Mouse (Mus musculus) cerebellum, adult 8-10 months (tissue): ENCODE measurements around the gene Gm42517.

Experiments
- DNase-seq: peaks from one replicate; pipeline ENCODE4 v3.0.0; 2022

The Gm42517 gene

DNA sequence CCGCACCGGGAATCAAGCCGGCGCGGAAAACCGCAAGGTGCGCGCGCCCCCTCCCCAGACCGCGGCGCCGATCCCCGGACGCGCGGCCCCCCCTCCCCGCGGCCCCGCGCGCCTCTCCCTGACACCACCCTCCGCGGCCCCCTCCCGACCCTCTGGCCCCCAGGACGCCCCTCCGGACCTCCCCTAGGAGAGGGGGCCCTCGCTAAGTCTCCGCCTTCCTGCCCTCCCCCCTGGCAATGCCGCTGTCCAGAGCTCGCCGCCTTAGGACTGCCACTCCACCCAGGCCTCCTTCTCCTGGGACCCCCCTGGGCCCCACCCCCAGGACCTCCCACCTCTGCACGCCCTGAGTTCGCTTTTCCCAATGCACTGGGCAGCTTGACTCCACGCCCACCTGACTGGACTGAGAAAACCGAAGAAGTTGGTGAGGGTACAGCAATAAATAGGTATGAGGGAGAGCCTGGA is at the start of gene Gm42517:
Gene Gm42517, minus strand, starts transcription at position 52 of the 462 bp plus-strand sequence.
- peak; percentile 28 for DNase-seq

GRCm38 (mm10) chr5:108414711-108415110 is 47.0 kb upstream of the Gm42517 start:
- DNase-seq, result no peak

DNA sequence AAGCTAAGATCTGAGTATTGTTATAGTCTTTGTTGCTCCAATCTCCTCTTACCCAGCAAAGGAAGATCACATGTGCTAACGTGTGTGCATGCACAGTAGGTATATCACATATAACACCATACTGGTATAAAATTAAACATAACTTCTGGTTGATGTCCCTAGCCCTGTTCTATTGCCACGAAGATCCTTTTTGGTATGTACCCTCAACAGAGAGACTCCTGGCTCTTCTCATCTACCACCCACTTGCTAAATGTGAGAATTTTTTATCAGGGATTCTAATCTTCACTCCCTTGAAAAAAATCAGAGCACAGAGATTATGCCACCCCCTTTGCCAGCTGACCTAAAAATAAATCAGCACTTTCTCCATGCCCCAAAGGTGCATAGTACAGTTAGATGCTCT is 39.3 kb upstream of the Gm42517 start:
- no peak for DNase-seq

- DNase-seq, result no peak
Observed at GRCm38 (mm10) chr5:108405460-108405859, 37.7 kb upstream of the Gm42517 start.

DNA sequence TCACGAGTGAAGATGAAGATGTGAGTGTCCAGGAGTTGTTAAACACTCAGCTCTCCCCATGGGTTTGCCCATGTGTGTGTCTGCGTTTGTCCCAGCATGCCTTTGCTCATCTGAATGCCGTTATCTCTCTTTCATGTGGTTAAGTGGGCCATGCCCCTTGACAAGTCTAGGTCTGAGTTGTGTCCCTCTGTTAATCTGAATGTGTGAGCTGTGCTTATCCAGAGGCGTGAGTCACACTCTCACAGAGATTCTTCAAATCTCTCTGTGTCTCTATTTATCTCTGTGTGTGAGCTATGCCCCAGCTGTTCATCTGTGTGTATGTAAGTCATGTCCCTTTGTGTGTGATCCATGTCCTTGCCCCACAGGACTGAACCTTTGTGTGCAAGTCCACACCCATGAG is 35.7 kb upstream of the Gm42517 start:
- no peak for DNase-seq

GRCm38 (mm10) chr5:108389744-108390143 is 22.0 kb upstream of the Gm42517 start:
- no peak for DNase-seq

GRCm38 (mm10) chr5:108388201-108388600 is 20.5 kb upstream of the Gm42517 start, which contains the start of gene Pde6b:
Gene Pde6b (plus strand): TSS chr5:108388391.
- DNase-seq, result no peak

- no peak for DNase-seq
Observed at GRCm38 (mm10) chr5:108386449-108386848, 18.7 kb upstream of the Gm42517 start.

DNA sequence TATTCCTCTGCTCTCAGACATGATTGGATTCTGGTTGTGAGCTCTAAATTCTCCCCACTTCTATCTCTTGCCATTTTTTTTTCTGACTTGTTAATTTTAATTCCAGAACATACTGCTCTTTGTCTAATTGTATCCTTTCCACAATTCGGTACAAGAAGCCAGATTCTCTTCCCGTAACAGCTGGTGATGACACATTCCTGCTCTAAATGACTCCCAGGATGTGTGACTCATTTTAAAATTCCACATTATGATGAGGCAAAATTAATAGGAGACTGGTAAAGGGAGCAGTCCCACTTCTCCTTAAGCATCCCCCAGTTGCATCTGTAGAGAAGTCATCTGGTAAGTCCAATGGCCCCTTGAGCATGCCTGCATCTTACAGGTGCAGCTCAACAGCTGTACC is 17.9 kb upstream of the Gm42517 start:
- DNase-seq, result no peak

DNA sequence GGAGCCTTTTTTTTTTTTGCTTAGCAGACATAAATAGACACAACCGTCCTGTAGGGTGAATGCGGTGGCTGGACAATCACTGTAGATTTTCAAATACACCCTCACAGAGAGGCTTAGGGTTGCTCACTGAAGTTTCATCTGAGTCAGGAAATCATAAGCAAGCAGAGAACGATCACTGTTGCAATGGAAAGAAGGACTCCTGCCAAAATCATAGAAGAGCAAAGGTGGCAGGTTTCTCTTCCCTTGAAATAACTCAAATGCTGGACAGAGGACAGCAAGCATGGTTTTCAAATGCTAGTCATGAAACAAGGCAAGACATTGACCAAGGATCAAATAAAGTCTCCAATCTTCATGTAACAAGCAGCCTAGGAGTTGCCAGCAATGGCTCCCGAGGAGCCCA is 10.6 kb upstream of the Gm42517 start:
- no peak for DNase-seq

- DNase-seq, result no peak
Observed at GRCm38 (mm10) chr5:108376059-108376458, 8.3 kb upstream of the Gm42517 start.

DNA sequence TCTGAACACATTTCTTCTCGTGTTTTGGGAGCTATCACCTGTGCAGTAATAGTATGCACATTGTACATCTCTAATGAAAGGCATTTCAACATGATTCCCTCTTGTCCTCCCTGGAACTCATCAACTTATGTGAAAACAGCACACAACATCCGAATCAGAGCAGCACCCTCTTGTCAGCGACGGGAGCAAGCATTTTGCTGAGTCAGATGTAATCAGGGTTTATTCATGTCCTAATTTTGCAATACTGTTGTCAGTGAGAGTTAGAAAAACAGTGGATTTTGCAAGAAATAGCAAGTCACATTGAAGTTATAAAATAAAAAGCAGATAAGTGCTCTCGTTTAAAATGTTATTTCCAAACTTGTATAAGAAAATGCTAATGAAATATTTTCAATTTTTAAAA is 6.4 kb upstream of the Gm42517 start:
- DNase-seq, result no peak

DNA sequence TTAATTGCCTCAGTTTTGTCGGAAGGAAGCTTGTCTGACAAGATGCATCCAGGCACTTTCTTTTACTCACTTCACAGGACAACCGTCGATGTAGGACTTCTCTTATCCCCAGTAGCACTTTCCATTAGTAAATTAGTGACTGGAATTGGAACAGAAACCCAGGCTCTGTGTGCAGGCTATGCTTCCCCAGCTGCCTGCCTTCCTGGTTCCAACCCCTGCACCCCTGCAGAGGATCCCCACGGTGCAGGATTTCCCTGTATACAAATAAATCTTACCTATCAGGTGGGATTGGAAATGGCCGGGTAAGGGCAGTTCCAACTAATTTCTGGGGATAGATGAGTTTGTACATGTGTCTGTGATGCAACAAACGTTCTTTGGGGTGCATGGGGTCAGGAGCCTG is 2.2 kb upstream of the Gm42517 start:
- no peak for DNase-seq

DNA sequence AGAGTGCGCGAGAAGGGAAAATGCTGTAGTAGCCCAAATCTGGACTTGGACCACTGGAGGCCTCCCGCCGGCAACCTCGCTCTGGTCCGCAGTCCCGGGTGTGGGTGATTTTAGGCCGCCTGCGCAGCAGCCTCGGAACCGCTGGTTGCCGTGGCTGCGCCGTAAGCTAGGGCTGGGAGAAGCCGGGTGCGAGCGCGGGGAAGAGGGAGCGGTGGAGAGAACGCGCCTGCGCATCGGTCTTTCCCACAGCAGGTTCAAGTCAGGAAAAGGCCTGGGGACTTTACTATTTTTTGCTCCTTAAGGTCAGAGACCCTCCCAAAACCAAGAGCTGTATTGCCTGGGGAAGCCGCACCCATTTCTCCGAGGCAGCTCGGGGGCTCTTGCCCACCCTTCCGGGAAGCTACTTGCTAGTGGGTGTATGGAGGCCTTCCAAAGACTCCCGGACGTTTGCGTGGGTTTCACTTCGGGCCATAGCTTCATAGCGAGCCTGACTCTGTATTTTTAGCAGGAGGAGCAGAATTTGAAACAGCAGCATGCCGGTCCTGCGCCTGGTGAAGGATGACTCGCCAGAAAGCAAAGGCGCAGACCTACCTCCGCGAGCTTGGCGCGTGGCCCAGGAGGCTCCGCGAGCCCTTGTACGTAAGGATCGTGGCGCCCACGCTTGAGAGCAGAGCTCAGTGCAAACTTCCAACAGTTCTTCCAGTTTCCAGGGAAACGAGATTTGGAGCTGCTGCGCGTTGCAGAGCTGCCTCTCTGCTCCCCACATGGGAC is 1.3 kb upstream of the Gm42517 start:
- peak; percentile 66 for DNase-seq

- no peak for DNase-seq
Observed at GRCm38 (mm10) chr5:108368446-108368845, 724 bp upstream of the Gm42517 start.

DNA sequence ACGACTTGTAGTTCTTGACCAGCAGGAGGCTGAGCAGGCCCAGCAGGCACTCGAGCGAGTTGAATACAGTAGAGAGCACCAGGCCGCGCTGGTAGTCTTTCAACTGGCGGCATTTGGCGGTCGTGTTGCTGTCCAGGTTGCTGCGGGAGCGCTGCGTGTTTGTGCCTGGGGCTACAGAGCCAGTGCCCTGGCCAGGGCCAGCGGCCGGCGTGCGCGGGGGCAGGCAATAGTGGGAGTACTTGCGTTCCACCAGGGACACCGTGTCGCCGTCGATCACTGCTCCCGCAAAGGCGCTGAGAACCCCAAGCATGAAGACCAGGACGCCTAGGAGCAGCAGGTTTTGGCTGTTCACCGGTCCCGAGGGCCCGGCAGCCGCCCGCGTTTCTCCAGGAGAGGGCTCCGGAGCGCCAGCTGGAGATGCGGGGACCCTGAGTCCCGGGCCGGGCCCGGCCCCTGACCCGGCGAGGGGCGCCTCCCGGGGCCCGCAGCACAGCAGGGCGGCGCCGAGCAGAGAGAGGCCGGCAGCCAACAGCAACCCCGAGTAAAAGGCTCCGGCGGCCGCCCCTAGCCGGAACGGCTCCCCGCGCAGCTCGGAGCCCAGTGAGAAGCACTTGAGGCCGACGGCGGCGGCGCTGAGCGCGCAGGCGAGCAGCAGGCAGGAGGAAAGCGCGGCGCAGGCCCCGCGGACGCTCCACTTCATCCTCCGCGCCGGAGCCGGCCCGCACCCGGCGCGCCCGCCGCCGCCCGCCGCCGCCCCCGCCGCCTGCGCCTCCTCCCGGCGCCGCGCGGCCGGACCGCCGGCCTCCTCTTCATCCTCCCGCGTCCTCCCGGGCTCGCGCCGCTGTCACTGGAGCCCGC is 509 bp downstream of the Gm42517 start:
- peak; percentile 53 for DNase-seq

- DNase-seq, result no peak
Observed at GRCm38 (mm10) chr5:108366328-108366983, 1.3 kb downstream of the Gm42517 start.

DNA sequence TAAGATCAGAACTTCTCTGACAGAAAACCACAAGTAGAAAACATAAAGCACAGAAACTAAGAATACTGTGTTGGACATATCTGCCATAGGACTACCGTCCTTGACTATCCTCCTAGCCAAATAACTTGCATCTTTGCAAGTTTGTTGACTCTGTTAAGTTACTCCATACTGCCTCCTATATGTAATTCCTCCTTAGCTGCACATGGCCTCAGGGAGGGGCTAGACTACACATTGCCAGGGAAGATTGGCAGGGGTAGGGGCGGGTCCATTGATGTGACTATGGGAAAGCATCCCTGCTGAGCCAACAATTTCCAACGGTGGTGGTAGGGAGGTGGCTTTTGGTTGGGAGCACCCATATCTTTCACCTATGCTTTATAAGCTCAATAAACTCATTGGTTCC is 5.4 kb downstream of the Gm42517 start:
- DNase-seq, result no peak

GRCm38 (mm10) chr5:108360211-108360610 is 7.5 kb downstream of the Gm42517 start:
- no peak for DNase-seq

GRCm38 (mm10) chr5:108359491-108359890 is 8.2 kb downstream of the Gm42517 start:
- no peak for DNase-seq

DNA sequence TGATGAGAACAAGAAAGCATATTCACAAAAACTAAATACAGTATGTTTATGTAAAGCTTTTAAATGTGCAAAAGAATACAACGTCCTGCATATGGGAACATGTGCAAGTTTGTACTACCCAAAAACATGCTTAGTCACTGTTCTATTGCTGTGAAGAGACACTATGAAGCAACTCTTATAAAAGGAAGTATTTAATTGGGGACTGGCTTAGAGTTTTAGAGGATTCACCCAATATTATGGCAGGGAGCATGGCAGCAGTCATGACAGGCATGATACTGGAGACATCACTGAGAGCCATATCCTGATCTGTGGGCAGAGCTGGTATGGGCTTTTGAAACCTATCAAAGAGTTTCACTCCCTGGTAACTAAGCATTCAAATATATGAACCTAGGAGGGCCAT is 9.9 kb downstream of the Gm42517 start:
- no peak for DNase-seq

GRCm38 (mm10) chr5:108354056-108354455 is 13.7 kb downstream of the Gm42517 start:
- no peak for DNase-seq

- DNase-seq, result no peak
Observed at GRCm38 (mm10) chr5:108349511-108350148, 18.1 kb downstream of the Gm42517 start.
